Mouse (Mus musculus) c-Kit-negative CD71-positive TER-119-positive erythroid progenitor cells, embryonic 14.5 days (primary cell): Measurements from ENCODE around the gene Sdccag8.

Experiments
- DNase-seq: peaks from one replicate; pipeline ENCODE4 v3.0.0-alpha.2; 2013; ENCODE audit warnings: low read depth, low spot score

The Sdccag8 gene

GRCm38 (mm10) chr1:176943126-176943525 is 128.7 kb downstream of the Sdccag8 start:
- DNase-seq: no peak

DNA sequence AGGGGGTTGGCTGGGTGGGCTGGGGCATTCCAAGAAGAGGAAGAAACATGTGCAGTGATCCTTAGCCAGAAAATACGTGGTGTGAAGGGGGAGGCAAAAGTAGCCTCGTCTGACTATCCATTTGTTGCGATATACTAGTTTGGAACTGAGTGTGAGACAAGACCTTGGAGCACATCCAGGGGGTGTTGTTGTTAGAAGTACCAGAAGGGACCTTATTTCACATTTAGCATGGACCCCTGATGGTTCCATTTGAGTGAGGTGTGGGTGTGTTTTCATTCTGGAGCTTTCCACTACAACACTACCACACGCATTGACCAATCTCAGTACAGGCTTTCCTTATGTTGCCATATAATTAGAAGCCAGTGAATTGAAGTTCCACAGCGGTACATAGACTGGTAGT is 129.5 kb downstream of the Sdccag8 start:
- no peak for DNase-seq

DNA sequence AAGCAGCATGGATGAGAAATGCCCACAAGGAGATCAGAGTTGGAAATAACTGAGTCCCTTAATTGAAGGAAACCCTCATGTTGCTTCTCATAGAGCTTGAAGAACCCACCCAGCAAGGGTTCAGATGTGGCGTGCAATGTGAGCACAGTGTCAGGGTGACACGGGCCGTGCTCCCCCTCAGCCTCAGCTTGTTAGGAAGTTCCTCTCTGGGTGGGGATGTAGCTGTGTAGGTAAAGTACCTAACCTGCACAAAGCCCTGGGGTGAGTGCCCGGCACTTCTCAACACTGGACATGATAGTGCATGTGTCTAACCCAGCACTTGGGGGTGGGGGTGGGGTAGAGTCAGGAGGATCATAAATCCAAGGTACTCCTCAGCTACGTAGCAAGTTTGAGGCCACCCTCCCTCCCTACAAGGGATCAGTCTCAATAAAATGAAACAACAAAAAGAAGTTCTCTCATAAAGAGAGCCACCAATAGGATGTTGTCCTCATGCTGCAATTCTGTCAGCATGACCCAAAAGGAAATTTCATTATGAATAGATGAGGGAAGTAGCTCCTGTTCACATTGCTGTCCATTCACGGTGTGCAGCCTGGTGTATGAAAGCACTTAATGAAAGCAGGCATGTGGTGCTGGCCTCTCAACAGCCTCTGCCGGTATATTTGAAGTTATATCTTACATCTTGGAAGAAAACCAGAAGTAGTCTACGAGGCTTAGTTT is 130.2 kb downstream of the Sdccag8 start:
- no peak for DNase-seq

GRCm38 (mm10) chr1:176945175-176945540 is 130.7 kb downstream of the Sdccag8 start:
- no peak for DNase-seq

- no peak for DNase-seq
Measured at GRCm38 (mm10) chr1:176946031-176946795, 131.8 kb downstream of the Sdccag8 start.

DNA sequence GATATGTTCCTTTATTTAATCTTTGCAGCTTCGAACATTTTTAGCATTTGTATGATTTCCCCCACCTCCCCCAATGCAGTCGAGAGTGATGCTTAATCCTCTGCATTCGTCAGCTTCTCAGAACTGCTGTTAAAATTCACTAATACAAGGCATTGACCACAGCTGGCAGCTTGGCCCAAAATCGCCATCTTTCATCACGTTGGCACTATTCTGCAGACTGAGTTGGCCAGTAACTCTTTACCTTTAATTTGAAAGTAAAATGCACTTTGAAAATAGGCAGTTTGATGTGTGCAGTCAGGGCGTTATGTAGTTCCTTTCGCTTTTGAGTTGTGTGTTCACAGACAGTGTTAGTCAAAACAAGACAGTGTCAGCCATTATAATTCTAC is 132.3 kb downstream of the Sdccag8 start:
- DNase-seq: no peak

GRCm38 (mm10) chr1:176948861-176949260 is 134.4 kb downstream of the Sdccag8 start:
- no peak for DNase-seq

DNA sequence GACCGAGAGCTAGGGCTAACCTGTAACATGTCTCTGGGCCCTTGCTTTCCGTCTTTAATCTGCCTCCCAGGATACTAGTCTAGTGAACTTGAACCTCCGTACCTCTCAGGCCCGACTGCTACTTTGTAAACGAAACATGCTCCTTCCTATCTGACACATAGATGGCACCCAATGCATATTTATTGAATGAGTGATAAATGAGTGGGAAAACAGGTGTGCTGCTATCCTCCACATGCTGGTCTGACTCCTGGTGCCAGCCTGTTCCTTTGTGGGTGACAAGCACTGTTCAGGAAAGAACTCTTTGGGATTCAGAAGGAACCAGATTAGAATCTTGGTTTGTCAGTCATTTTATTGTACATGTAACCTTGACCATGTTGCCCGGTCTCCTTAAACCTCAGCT is 134.9 kb downstream of the Sdccag8 start:
- no peak for DNase-seq

DNA sequence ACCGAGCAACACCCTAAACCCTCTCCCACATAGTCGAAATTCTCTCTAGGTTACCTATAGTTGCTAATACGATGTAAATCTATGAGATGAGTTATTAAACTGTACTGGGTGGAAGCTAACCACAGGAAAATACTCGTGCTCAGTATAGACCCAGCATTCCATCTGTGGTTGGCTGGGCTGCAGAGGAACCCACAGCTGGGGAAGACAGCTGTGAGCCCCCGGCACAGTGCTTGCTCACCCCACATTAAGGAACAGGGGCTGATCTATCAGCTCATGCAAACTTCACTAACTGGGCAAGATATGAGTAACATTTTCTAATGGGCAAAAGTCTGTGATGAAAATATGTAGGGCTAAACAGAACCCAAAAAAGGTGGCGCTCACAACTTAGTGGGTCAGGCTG is 135.6 kb downstream of the Sdccag8 start:
- DNase-seq: no peak

GRCm38 (mm10) chr1:176951836-176952235 is 137.4 kb downstream of the Sdccag8 start:
- no peak for DNase-seq

DNA sequence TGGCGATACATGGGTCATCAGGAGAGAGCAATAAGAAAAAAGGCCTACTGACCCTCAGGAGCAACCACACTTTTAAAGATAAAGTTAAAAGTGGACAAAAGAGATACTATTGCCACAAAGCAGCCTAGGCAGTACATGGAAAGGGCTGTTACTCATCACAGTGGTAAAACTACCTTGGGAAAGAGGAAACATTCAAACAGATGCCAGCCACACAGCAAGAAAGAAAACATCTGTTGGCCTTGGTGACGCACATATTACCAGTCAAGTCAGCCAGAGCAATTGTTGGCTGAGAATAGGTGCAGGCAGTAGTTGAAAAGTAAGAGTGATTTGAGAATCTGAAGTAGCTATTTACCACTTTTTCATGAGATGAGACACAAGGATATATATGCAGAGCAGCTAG is 143.9 kb downstream of the Sdccag8 start:
- no peak for DNase-seq

- no peak for DNase-seq
Measured at GRCm38 (mm10) chr1:176961716-176962115, 147.3 kb downstream of the Sdccag8 start.

DNA sequence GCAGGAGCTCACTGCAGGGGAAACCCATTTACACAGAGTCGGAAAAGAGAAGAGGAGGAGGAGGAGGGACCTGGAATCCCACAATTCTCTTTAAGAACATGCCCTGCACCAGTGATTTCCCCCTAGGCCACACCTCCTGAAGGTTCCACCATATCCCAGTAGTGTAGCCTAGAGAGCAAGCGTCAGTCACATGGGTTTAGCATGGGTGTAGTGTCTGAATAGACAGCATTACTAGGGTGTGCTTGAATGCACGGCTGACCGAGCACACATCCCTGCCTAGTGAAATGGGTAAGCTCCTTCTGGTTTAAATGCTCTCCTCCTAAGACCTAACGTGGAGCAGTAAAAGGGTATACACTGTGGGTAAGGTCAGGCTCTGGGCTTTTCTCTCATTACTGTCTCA is 148.4 kb downstream of the Sdccag8 start:
- DNase-seq: no peak

- no peak for DNase-seq
Measured at GRCm38 (mm10) chr1:176967299-176967698, 152.8 kb downstream of the Sdccag8 start.

GRCm38 (mm10) chr1:176970635-176971478 is 156.4 kb downstream of the Sdccag8 start:
- no peak for DNase-seq

DNA sequence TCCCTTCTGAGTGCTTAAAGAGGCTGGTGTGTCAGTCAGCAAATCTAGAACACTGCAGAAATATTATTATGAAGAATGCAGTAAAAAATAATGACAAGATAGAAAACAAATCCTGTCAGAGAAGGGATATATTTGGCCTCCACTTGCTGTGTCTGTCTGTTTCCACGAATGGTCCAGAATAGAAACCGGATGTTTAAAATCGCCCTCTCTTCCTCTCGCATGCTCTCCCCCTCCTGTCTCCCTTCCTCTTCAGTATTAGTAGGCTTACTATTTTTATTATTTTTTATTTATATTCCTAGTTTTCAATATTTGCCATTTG is 157.0 kb downstream of the Sdccag8 start:
- DNase-seq: no peak

- no peak for DNase-seq
Measured at GRCm38 (mm10) chr1:176973356-176974088, 159.1 kb downstream of the Sdccag8 start.

DNA sequence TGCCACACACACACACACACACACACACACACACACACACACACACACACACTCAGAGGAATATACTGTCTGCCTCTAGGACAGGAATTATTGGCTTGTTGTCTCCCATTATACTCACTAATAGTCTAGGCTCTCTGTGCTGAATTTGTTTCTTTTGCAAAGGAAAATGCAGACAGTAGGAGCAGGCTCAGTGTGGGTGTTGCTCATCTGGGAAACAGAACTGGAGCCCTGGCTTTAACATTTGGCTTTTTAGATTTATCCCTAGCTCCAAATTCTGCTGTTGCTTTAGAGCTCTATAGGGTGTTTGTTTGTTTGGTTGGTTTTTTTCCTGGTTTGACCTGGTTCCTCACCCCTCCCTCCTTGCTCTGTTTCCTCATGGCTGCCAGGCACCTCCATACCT is 164.8 kb downstream of the Sdccag8 start:
- DNase-seq: no peak

GRCm38 (mm10) chr1:176980140-176980539 is 165.7 kb downstream of the Sdccag8 start:
- DNase-seq: no peak

- DNase-seq: no peak
Measured at GRCm38 (mm10) chr1:176980801-176981400, 166.4 kb downstream of the Sdccag8 start.

DNA sequence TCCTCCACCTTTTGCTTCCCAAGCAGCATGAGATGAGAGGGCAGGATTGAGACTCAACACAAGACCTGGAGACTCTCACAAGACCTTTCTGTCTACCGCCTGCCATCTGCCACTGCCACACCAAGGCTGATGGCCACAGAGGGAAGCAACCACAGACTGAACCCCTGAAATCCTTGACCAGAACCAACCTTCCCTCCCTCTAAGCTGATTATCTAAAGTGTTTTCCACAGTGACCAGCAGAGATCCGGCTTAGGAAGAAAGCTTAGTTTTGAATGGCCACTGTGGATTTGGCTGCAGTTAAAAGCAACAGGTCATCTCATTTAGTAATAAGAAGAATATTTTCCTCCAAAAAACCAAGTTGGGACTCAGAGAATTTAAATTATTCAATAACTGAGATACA is 167.1 kb downstream of the Sdccag8 start:
- DNase-seq: no peak
